ENCODE assay signal across 9 mouse cellular contexts in the genomic region with DNA sequence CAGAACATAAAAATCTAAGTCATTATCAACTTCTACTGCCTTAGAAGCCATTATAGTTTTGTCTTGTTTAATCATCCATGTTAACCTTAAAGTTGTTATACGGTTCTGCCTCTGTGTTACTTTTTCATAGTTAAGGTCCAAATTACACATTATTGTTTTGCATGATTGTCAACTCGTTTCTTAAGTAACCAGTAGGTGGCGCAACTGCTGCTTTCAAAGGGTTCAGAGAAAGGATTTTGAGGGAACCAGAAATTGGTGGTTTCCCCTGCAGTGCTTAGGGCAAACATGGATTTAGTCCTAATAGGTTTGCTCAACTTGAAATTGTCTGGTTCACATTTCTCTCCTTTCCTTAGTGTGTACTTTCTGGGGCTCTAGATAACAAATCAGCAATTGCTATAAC.
DNase-seq lines count a peak whose midpoint lies in the region; ATAC-seq and TF ChIP-seq lines count a peak whose summit lies in the region.
"Had no signal": no experiment of that assay in that cellular context is flagged by ENCODE, and none has a peak within 500 bp of the region (broad histone marks: within the 10 kb centered on the region; RNA-seq: fewer than 3 reads in every experiment).

No protein-coding gene starts in this region.

- no peak overlapping the region for H3K4me3 ChIP-seq in kidney, postnatal 0 days (replicated peaks; ENCODE audit: low read depth, low read length)
- no peak overlapping the region for H3K4me3 ChIP-seq in CH12.LX (replicated peaks in 1 of 3; ENCODE audit: low read depth in 2 of 3, low read length in 2 of 3, poor library complexity in 1 of 3)
- no peak overlapping the region for H3K4me3 ChIP-seq in embryonic facial prominence, embryonic 11.5 days (ENCODE audit: low read depth, low read length)
- H3K4me3 ChIP-seq: limb, embryonic 13.5 days had no signal

- 32% methylated on average over 3 of the region's 3 CpGs for WGBS in kidney, postnatal 0 days
- 30% methylated on average over 3 of the region's 3 CpGs for WGBS in embryonic facial prominence, embryonic 11.5 days

- no peak for ATAC-seq in kidney, postnatal 0 days (replicated peaks; ENCODE audit: low FRiP score, low read depth)
- no peak for ATAC-seq in embryonic facial prominence, embryonic 11.5 days (replicated peaks; ENCODE audit: insufficient number of reproducible peaks, low FRiP score, low TSS enrichment, low read depth)
- ATAC-seq in megakaryocyte-erythroid progenitor cell, adult 5-6 weeks (replicated peaks; ENCODE audit: low FRiP score, low TSS enrichment, poor library complexity, severe bottlenecking), result no peak

- no peaks in the 10 kb centered on the region for H3K4me1 ChIP-seq in kidney, postnatal 0 days (replicated peaks; ENCODE audit: insufficient read depth, low read length)
- no peaks in the 10 kb centered on the region for H3K4me1 ChIP-seq in CH12.LX (ENCODE audit: control insufficient read depth in 1 of 2, insufficient read depth in 2 of 2)
- H3K4me1 ChIP-seq in embryonic facial prominence, embryonic 11.5 days (ENCODE audit: control insufficient read depth, insufficient read depth, low read length), result no peaks in the 10 kb centered on the region
- H3K4me1 ChIP-seq: limb, embryonic 13.5 days had no signal

- no peak for TF ChIP-seq EP300 in CH12.LX (IDR thresholded peaks at IDR 0.05; ENCODE audit: low read length)

- H3K27me3 ChIP-seq in kidney, postnatal 0 days (ENCODE audit: insufficient read depth, low read length), result no peaks in the 10 kb centered on the region
- no peaks in the 10 kb centered on the region for H3K27me3 ChIP-seq in CH12.LX (replicated peaks)
- H3K27me3 ChIP-seq in embryonic facial prominence, embryonic 11.5 days (ENCODE audit: control insufficient read depth, insufficient read depth, low read length), result no peaks in the 10 kb centered on the region

- peak; percentile 49 for TF ChIP-seq RAD21 in CH12.LX (IDR thresholded peaks at IDR 0.05; ENCODE audit: low read depth, low read length)

- TF ChIP-seq POLR2A in CH12.LX (IDR thresholded peaks at IDR 0.05; ENCODE audit: low read depth, low read length), result no peak

- no peak overlapping the region for H3K4me2 ChIP-seq in kidney, postnatal 0 days (ENCODE audit: low read length)
- no peak overlapping the region for H3K4me2 ChIP-seq in CH12.LX (ENCODE audit: insufficient read depth, low read depth, poor library complexity, severe bottlenecking)
- no peak overlapping the region for H3K4me2 ChIP-seq in embryonic facial prominence, embryonic 11.5 days (ENCODE audit: low read depth, low read length)
- H3K4me2 ChIP-seq: heart, embryonic 11.5 days; limb, embryonic 13.5 days had no signal

- DNase-seq in kidney, postnatal 0 days (ENCODE audit: low spot score), result peak; percentile 27
- DNase-seq in kidney, adult 11 months, result no peak
- DNase-seq in 3T3-L1 (ENCODE audit: low read depth, low spot score) (peak; percentile 57), CH12.LX (ENCODE audit: extremely low read depth) (peak; percentile 53)
- DNase-seq in embryonic facial prominence, embryonic 11.5 days (ENCODE audit: low spot score), result peak; percentile 55
- DNase-seq in heart, adult 8-10 months (ENCODE audit: low spot score), result no peak

- peak; percentile 68 for TF ChIP-seq CTCF in kidney, postnatal 0 days (IDR thresholded peaks at IDR 0.05; ENCODE audit: low read depth)
- TF ChIP-seq CTCF in CH12.LX (conservative IDR thresholded peaks at IDR 0.05 in 1 of 2, IDR thresholded peaks at IDR 0.05 in 1 of 2; ENCODE audit: low read depth in 2 of 2, low read length in 2 of 2), result peak in 1 of 2 experiments; percentile 60; a peak in 2 of 4 replicates

- H3K9me3 ChIP-seq in kidney, postnatal 0 days (replicated peaks; ENCODE audit: low read length), result no peaks in the 10 kb centered on the region
- no peaks in the 10 kb centered on the region for H3K9me3 ChIP-seq in CH12.LX (replicated peaks; ENCODE audit: low read length)
- H3K9me3 ChIP-seq in embryonic facial prominence, embryonic 11.5 days (replicated peaks; ENCODE audit: control insufficient read depth, low read length), result no peaks in the 10 kb centered on the region
- H3K9me3 ChIP-seq: limb, embryonic 13.5 days had no signal

- no peak overlapping the region for H3K9ac ChIP-seq in kidney, postnatal 0 days (ENCODE audit: low read depth, low read length)
- H3K9ac ChIP-seq in CH12.LX (ENCODE audit: insufficient read depth, low read depth), result no peak overlapping the region
- no peak overlapping the region for H3K9ac ChIP-seq in embryonic facial prominence, embryonic 11.5 days (replicated peaks; ENCODE audit: low read length)
- H3K9ac ChIP-seq: limb, embryonic 13.5 days had no signal

- no peak overlapping the region for H3K27ac ChIP-seq in kidney, postnatal 0 days
- H3K27ac ChIP-seq in CH12.LX (ENCODE audit: insufficient read depth, low read depth), result no peak overlapping the region
- no peak overlapping the region for H3K27ac ChIP-seq in embryonic facial prominence, embryonic 11.5 days (replicated peaks; ENCODE audit: low read depth, low read length)
- H3K27ac ChIP-seq: limb, embryonic 13.5 days had no signal

- dilution Hi-C loops in CH12.LX (cut with MboI; ENCODE audit: extremely low pct_ligation_motif_present, extremely low pct_unique_long_range_greater_than_20kb, low sequenced_read_pairs), result no loop called here

- in situ Hi-C loops in CH12.LX (cut with MboI; ENCODE audit: low pct_ligation_motif_present, low pct_unique_long_range_greater_than_20kb, low sequenced_read_pairs), result no loop called here

- H3K36me3 ChIP-seq in kidney, postnatal 0 days (ENCODE audit: insufficient read depth, low read length), result no peaks in the 10 kb centered on the region
- H3K36me3 ChIP-seq in CH12.LX (replicated peaks in 1 of 2; ENCODE audit: control insufficient read depth in 1 of 2, insufficient read depth in 1 of 2, low read length in 1 of 2), result no peaks in the 10 kb centered on the region
- H3K36me3 ChIP-seq in embryonic facial prominence, embryonic 11.5 days (replicated peaks; ENCODE audit: control insufficient read depth, insufficient read depth, low read depth, low read length), result no peaks in the 10 kb centered on the region
- H3K36me3 ChIP-seq: limb, embryonic 13.5 days had no signal

- H3K79me2 ChIP-seq in CH12.LX (replicated peaks; ENCODE audit: control insufficient read depth, extremely low read depth, insufficient read depth, poor library complexity, severe bottlenecking), result no peaks in the 10 kb centered on the region

TF ChIP-seq in CH12.LX, 34 proteins besides CTCF, POLR2A, EP300 and RAD21:
- TF ChIP-seq CHD2 (IDR thresholded peaks at IDR 0.05; ENCODE audit: low read length) (no peak), SMC3 (IDR thresholded peaks at IDR 0.05; ENCODE audit: low read depth, low read length) (peak; percentile 37; the same call in 1 of the 2 replicates)

Comparison
In these comparisons a context has a peak if more than half of its experiments do, and no peak if none do; other contexts are left out.
1. DNase-seq: peak in kidney, postnatal 0 days (single experiment), 3T3-L1 (single experiment), CH12.LX (single experiment) and embryonic facial prominence, embryonic 11.5 days (single experiment); none in kidney, adult 11 months (single experiment) and heart, adult 8-10 months (single experiment).